Mouse (Mus musculus) CH12.LX (cell line): ENCODE results near the gene Ralbp1. TPM values are rescaled to one million over a fixed set of nuclear protein-coding genes. Genes with fewer than 3 reads are reported as not detected.

ENCODE experiments used
- DNase-seq: peaks from one replicate; pipeline ENCODE4 v3.0.0-alpha.2; 2013; ENCODE audit errors: extremely low read depth
- H3K27ac ChIP-seq: 2 replicates; pipeline ENCODE4 v1.5.1; 2012; ENCODE audit warnings: low read depth, mild to moderate bottlenecking, control low read depth, moderate library complexity; ENCODE audit not compliant: insufficient read depth
- H3K27me3 ChIP-seq: replicated peaks from 2 replicates; pipeline ENCODE3; 2012; ENCODE audit warnings: inconsistent platforms
- H3K36me3 ChIP-seq, 2 experiments: replicated peaks in 1 of 2; 2 replicates each; pipeline versions ENCODE3 to v1.6.1; 2012; ENCODE audit warnings: inconsistent platforms in 1 of 2, low read length in 1 of 2, mild to moderate bottlenecking in 1 of 2, mixed read lengths in 1 of 2, moderate library complexity in 1 of 2; ENCODE audit not compliant: control insufficient read depth in 1 of 2, insufficient read depth in 1 of 2
- H3K4me1 ChIP-seq, 2 experiments: 2 replicates each; pipeline ENCODE4 v1.6.1; 2012; ENCODE audit warnings: inconsistent platforms in 1 of 2, moderate library complexity in 1 of 2; ENCODE audit not compliant: insufficient read depth in 2 of 2, control insufficient read depth in 1 of 2
- H3K4me2 ChIP-seq: 2 replicates; pipeline ENCODE4 v1.6.1; 2012; ENCODE audit warnings: low read depth, mild to moderate bottlenecking, control low read depth; ENCODE audit not compliant: poor library complexity, insufficient read depth, severe bottlenecking
- H3K4me3 ChIP-seq, 3 experiments: fragments of 150-350 bp in 1 of 3; sonication (generic) in 1 of 3; replicated peaks in 1 of 3; 2 replicates each; pipeline versions ENCODE3 to v1.5.1; 2011 to 2012; ENCODE audit warnings: low read depth in 2 of 3, low read length in 2 of 3, mild to moderate bottlenecking in 2 of 3, moderate library complexity in 2 of 3, control low read depth in 1 of 3, improper control_type of control experiment in 1 of 3, inconsistent platforms in 1 of 3, mixed read lengths in 1 of 3; ENCODE audit not compliant: poor library complexity in 1 of 3
- H3K79me2 ChIP-seq: replicated peaks from 2 replicates; pipeline ENCODE4 v1.6.1; 2012; ENCODE audit warnings: mild to moderate bottlenecking, moderate library complexity; ENCODE audit not compliant: control insufficient read depth, poor library complexity, insufficient read depth, severe bottlenecking; ENCODE audit errors: extremely low read depth
- H3K9ac ChIP-seq: 2 replicates; pipeline ENCODE4 v1.6.1; 2012; ENCODE audit warnings: low read depth, mild to moderate bottlenecking, control low read depth, moderate library complexity; ENCODE audit not compliant: insufficient read depth
- H3K9me3 ChIP-seq: replicated peaks from 2 replicates; pipeline ENCODE3; 2012; ENCODE audit warnings: low read length, inconsistent platforms, mixed read lengths
- CTCF ChIP-seq, 2 experiments: IDR thresholded peaks in 1 of 2; conservative IDR thresholded peaks in 1 of 2; 2 replicates each; pipeline ENCODE4 v1.5.1; 2011 to 2012; ENCODE audit warnings: low read depth in 2 of 2, low read length in 2 of 2, improper control_type of control experiment in 1 of 2, inconsistent platforms in 1 of 2, mild to moderate bottlenecking in 1 of 2, moderate library complexity in 1 of 2
- E2F4 ChIP-seq: IDR thresholded peaks from 2 replicates; pipeline ENCODE4 v1.6.1; 2011; ENCODE audit warnings: low read depth, low read length, improper control_type of control experiment; ENCODE audit not compliant: insufficient replicate concordance
- ELF1 ChIP-seq: IDR thresholded peaks from 2 replicates; pipeline ENCODE4 v1.6.1; 2014; ENCODE audit warnings: low read depth, mild to moderate bottlenecking, inconsistent platforms, low read length, improper control_type of control experiment
- ETS1 ChIP-seq: conservative IDR thresholded peaks from 2 replicates; pipeline ENCODE4 v1.6.1; 2012; ENCODE audit warnings: low read depth, mild to moderate bottlenecking, inconsistent platforms, low read length, improper control_type of control experiment, moderate library complexity
- MAX ChIP-seq: IDR thresholded peaks from 2 replicates; pipeline ENCODE4 v1.6.1; 2011; ENCODE audit warnings: low read length, improper control_type of control experiment
- MEF2A ChIP-seq: IDR thresholded peaks from 2 replicates; pipeline ENCODE4 v1.6.1; 2014; ENCODE audit warnings: low read depth, mild to moderate bottlenecking, inconsistent platforms, low read length, improper control_type of control experiment, borderline replicate concordance
- MXI1 ChIP-seq: IDR thresholded peaks from 2 replicates; pipeline ENCODE4 v1.6.1; 2011; ENCODE audit warnings: mild to moderate bottlenecking, low read depth, low read length, improper control_type of control experiment
- MYC ChIP-seq: IDR thresholded peaks from 2 replicates; pipeline ENCODE4 v1.6.1; 2011; ENCODE audit warnings: low read depth, mild to moderate bottlenecking, improper control_type of control experiment, low read length
- NELFE ChIP-seq: IDR thresholded peaks from 2 replicates; pipeline ENCODE4 v1.6.1; 2011; ENCODE audit warnings: low read depth, low read length, improper control_type of control experiment
- NRF1 ChIP-seq: IDR thresholded peaks from 2 replicates; pipeline ENCODE4 v1.6.1; 2014; ENCODE audit warnings: low read depth, mild to moderate bottlenecking, inconsistent platforms, low read length, improper control_type of control experiment, moderate library complexity
- POLR2AphosphoS2 ChIP-seq: IDR thresholded peaks from 2 replicates; pipeline ENCODE4 v1.6.1; 2011; ENCODE audit warnings: low read depth, low read length, improper control_type of control experiment
- RAD21 ChIP-seq: IDR thresholded peaks from 2 replicates; pipeline ENCODE4 v1.6.1; 2011; ENCODE audit warnings: low read depth, mild to moderate bottlenecking, low read length, improper control_type of control experiment, moderate library complexity
- SMC3 ChIP-seq: IDR thresholded peaks from 2 replicates; pipeline ENCODE4 v1.6.1; 2011; ENCODE audit warnings: low read depth, low read length, improper control_type of control experiment
- USF1 ChIP-seq: IDR thresholded peaks from 2 replicates; pipeline ENCODE4 v1.6.1; 2014; ENCODE audit warnings: low read depth, mild to moderate bottlenecking, inconsistent platforms, low read length, improper control_type of control experiment
- ZC3H11A ChIP-seq: IDR thresholded peaks from 2 replicates; pipeline ENCODE4 v1.6.1; 2012; ENCODE audit warnings: low read depth, mild to moderate bottlenecking, inconsistent platforms, low read length, improper control_type of control experiment
- ZKSCAN1 ChIP-seq: IDR thresholded peaks from 2 replicates; pipeline ENCODE4 v1.6.1; 2012; ENCODE audit warnings: low read depth, inconsistent platforms, low read length, improper control_type of control experiment, borderline replicate concordance
- ZMIZ1 ChIP-seq: IDR thresholded peaks from 2 replicates; pipeline ENCODE4 v1.6.1; 2012; ENCODE audit warnings: low read depth, mild to moderate bottlenecking, inconsistent platforms, low read length, improper control_type of control experiment
- ZNF384 ChIP-seq: IDR thresholded peaks from 2 replicates; pipeline ENCODE4 v1.6.1; 2012; ENCODE audit warnings: low read depth, low read length, improper control_type of control experiment, inconsistent platforms
- dilution Hi-C: fragments of 300-500 bp; cut with MboI; formaldehyde crosslinking; loops from 2 replicates; pipeline ENCODE4 v1.14.3; 2020; ENCODE audit warnings: low sequenced_read_pairs; ENCODE audit not compliant: extremely low pct_unique_long_range_greater_than_20kb, extremely low pct_ligation_motif_present
- in situ Hi-C: fragments of 300-500 bp; cut with MboI; formaldehyde crosslinking; loops from 3 replicates; pipeline ENCODE4 v1.14.3; 2019; ENCODE audit warnings: low sequenced_read_pairs, low pct_ligation_motif_present, low pct_unique_long_range_greater_than_20kb, mixed read lengths
- polyA plus RNA-seq: library from polyadenylated mRNA; unstranded; fragments of >175 nt; gene quantifications from 2 replicates; pipeline ENCODE4 v1.2.1, GENCODE M21; 2012; ENCODE audit warnings: low read depth; ENCODE audit not compliant: insufficient read length
- total RNA-seq, 2 experiments: library from RNA; depleted of rRNA; stranded (reverse); fragments of 300-350 nt in 1 of 2; fragments of >200 nt in 1 of 2; gene quantifications; 2 replicates each; pipeline ENCODE4 v1.2.3; 2012 to 2014

Ralbp1 gene
- total and polyA plus RNA-seq, 3 experiments: 25.3 to 27.2 (median 26.5) TPM

DNA sequence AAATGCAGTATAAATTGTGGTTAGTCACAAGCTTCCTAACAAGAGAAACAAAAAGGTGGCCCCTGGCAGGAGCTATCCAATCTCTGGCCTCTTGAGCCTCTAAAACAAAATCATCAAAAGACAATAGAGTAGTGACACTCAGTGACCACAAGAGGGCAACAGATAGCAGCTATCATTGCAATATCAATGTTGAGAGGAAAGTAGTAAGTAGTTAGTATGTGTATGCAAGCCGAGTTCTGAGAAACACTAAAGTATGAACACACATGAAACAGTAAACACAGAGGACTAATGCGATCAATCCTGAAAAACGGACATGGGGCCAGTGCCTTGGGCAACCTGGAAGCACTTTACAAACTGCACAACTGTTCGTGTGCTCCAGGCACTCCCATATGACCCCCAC, 20.9 kb downstream of the Ralbp1 start:
- peak; percentile 58 for DNase-seq
- Histone ChIP-seq H3K36me3 (peaks cover 25 to 64% of the 10 kb centered on the region in 2 experiments), H3K4me3 (no peak overlapping the region), H3K4me1 (peaks cover 0 to 3% of the 10 kb centered on the region in 2 experiments; a peak in 1 of 4 replicates), H3K27ac (no peak overlapping the region), H3K4me2 (no peak overlapping the region), H3K9me3 (no peaks in the 10 kb centered on the region), H3K9ac (no peak overlapping the region), H3K27me3 (no peaks in the 10 kb centered on the region), H3K79me2 (peaks cover 5% of the 10 kb centered on the region)
- in situ Hi-C loops: no loop called here
- TF ChIP-seq RAD21: peak; percentile 76
- TF ChIP-seq CTCF (conservative IDR thresholded peaks at IDR 0.05 in 1 of 2, IDR thresholded peaks at IDR 0.05 in 1 of 2; ENCODE audit: low read depth in 2 of 2, low read length in 2 of 2): peak; percentile 67 to 84
- TF ChIP-seq SMC3: peak; percentile 73
- TF ChIP-seq ZMIZ1: no peak
- no peak for TF ChIP-seq MAX
- dilution Hi-C loops: no loop called here

DNA sequence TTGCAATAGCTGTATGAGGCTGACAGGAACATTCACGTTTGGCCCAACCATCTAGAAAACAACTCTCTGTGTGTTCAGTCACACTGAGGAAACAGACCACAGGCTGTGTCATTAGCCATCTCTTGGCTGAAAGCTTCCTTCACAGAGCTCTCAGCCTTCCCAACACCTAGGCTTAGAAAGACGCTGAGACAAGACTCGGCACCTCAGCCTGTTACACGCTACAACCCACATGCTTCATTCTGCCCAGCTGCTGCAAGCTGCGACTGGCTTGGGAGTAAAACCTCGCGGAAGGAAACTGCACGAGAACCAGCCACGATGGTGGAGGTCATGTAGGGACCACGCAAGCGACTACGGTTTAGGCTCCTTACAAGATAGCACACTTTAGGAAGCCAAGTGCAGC, 21.8 kb downstream of the Ralbp1 start:
- H3K4me1 ChIP-seq: no peaks in the 10 kb centered on the region
- no peak for DNase-seq
- no peak overlapping the region for H3K4me3 ChIP-seq
- TF ChIP-seq MXI1 (no peak), ELF1 (no peak), E2F4 (no peak)
- in situ Hi-C loops: no loop called here
- no peak overlapping the region for H3K9ac ChIP-seq
- H3K79me2 ChIP-seq: no peaks in the 10 kb centered on the region
- H3K9me3 ChIP-seq: no peaks in the 10 kb centered on the region
- no peak overlapping the region for H3K4me2 ChIP-seq
- dilution Hi-C loops: no loop called here
- H3K27me3 ChIP-seq: no peaks in the 10 kb centered on the region
- H3K36me3 ChIP-seq: peaks cover 30 to 70% of the 10 kb centered on the region in 2 experiments
- H3K27ac ChIP-seq: no peak overlapping the region

DNA sequence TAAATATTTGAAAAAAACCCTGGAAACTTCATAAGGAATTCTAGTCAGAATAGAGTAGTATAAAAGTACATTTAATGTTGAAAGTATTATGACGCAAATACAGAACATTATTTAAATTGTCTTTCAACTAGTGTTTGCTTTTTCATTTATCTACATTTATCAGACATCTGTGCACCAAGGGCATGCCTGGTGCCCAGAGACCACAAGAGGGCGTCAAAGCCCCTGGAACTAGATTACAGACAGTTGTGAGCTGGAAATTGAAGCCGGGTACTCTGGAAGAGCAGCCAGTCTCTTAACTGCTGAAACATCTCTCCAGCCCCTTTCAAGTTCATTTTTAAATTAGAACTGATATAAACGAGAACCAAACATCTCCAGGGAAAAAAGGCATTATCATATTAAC, 23.0 kb downstream of the Ralbp1 start:
- Histone ChIP-seq H3K27me3 (no peaks in the 10 kb centered on the region), H3K4me1 (no peaks in the 10 kb centered on the region), H3K36me3 (peaks cover 39 to 77% of the 10 kb centered on the region in 2 experiments), H3K79me2 (no peaks in the 10 kb centered on the region), H3K9ac (no peak overlapping the region), H3K4me2 (no peak overlapping the region), H3K4me3 (no peak overlapping the region), H3K27ac (no peak overlapping the region), H3K9me3 (no peaks in the 10 kb centered on the region)
- in situ Hi-C loops (no loop called here), dilution Hi-C loops (no loop called here)
- peak; percentile 43 for DNase-seq
- TF ChIP-seq MXI1 (no peak), USF1 (no peak), ZKSCAN1 (no peak), ZC3H11A (no peak), SMC3 (peak; percentile 41), NRF1 (no peak), MEF2A (no peak), RAD21 (peak; percentile 58), POLR2AphosphoS2 (no peak), CTCF (conservative IDR thresholded peaks at IDR 0.05 in 1 of 2, IDR thresholded peaks at IDR 0.05 in 1 of 2; ENCODE audit: low read depth in 2 of 2, low read length in 2 of 2) (peak; percentile 28 to 63; a peak in 3 of 4 replicates), ETS1 (no peak), ZNF384 (no peak), MYC (no peak), NELFE (no peak)
